Mouse (Mus musculus): Measurements from ENCODE around the gene Wnk3.
"Not testable (repeated sequence)": the region's sequence is repeated elsewhere in the genome, so short reads cannot be mapped to it uniquely, and the experiment has no call there.

The Wnk3 gene

GRCm38 (mm10) chrX:151197778-151198177 lies at the start of gene Wnk3:
TSS of gene Wnk3 (plus strand) at chrX:151198078.
- DNase-seq (ENCODE audit: low spot score): no peak

- DNase-seq (ENCODE audit: low spot score): no peak
Observed at GRCm38 (mm10) chrX:151158414-151158813, 39.5 kb upstream of the Wnk3 start.

GRCm38 (mm10) chrX:151168438-151169131 lies 29.3 kb upstream of the Wnk3 start:
- no peak for DNase-seq (ENCODE audit: low spot score)

- DNase-seq (ENCODE audit: low spot score): no peak
Observed at GRCm38 (mm10) chrX:151169261-151169961, 28.5 kb upstream of the Wnk3 start.

GRCm38 (mm10) chrX:151173134-151173533 lies 24.7 kb upstream of the Wnk3 start:
- DNase-seq (ENCODE audit: low spot score): not testable (repeated sequence)

- no peak for DNase-seq (ENCODE audit: low spot score)
Observed at GRCm38 (mm10) chrX:151298329-151298728, 100.5 kb downstream of the Wnk3 start.

- no peak for DNase-seq (ENCODE audit: low spot score)
Observed at GRCm38 (mm10) chrX:151313732-151314131, 115.9 kb downstream of the Wnk3 start.

GRCm38 (mm10) chrX:151333615-151334014 lies 135.7 kb downstream of the Wnk3 start:
- DNase-seq (ENCODE audit: low spot score): no peak

- no peak for DNase-seq (ENCODE audit: low spot score)
Observed at GRCm38 (mm10) chrX:151337804-151338203, 139.9 kb downstream of the Wnk3 start.

- peak; percentile 85 for DNase-seq (ENCODE audit: low spot score)
Observed at GRCm38 (mm10) chrX:151343761-151344500, 146.1 kb downstream of the Wnk3 start, which contains the start of gene Fam120c. TSS of gene Fam120c (plus strand) at chrX:151344175.

- peak; percentile 70 for DNase-seq (ENCODE audit: low spot score)
Observed at GRCm38 (mm10) chrX:151344501-151344984, 146.7 kb downstream of the Wnk3 start.

- DNase-seq (ENCODE audit: low spot score): no peak
Observed at GRCm38 (mm10) chrX:151345333-151346125, 147.7 kb downstream of the Wnk3 start.

GRCm38 (mm10) chrX:151347278-151347677 lies 149.4 kb downstream of the Wnk3 start:
- no peak for DNase-seq (ENCODE audit: low spot score)

- no peak for DNase-seq (ENCODE audit: low spot score)
Observed at GRCm38 (mm10) chrX:151349322-151349721, 151.4 kb downstream of the Wnk3 start.

Measured in T-cell, adult 2 months (primary cell).